Mouse (Mus musculus) retina, adult 2 months (tissue): ENCODE results near the gene Amotl2.

Experiments
- DNase-seq: peaks from one replicate; pipeline ENCODE4 v3.0.0-alpha.2; 2012; ENCODE audit warnings: low read depth, low spot score

The Amotl2 gene

GRCm38 (mm10) chr9:102777631-102778591 is 61.4 kb downstream of the Amotl2 start:
- no peak for DNase-seq

- DNase-seq: no peak
These were observed 63.0 kb downstream of the Amotl2 start for GRCm38 (mm10) chr9:102779493-102779892.
